Mouse (Mus musculus) olfactory bulb, adult 2 months (tissue): ENCODE results near the gene Sft2d2. TPM values are rescaled to one million over a fixed set of nuclear protein-coding genes. Genes with fewer than 3 reads are reported as not detected.

Experiments used
- H3K27ac ChIP-seq: fragments of 200-500 bp; 2 replicates; pipeline ENCODE4 v1.5.1; 2012; ENCODE audit warnings: low read depth, low read length; ENCODE audit not compliant: insufficient read depth
- H3K4me1 ChIP-seq: fragments of 200-500 bp; 2 replicates; pipeline ENCODE4 v1.6.1; 2012; ENCODE audit warnings: low read length; ENCODE audit not compliant: control insufficient read depth, insufficient read depth
- H3K4me3 ChIP-seq: fragments of 200-500 bp; 2 replicates; pipeline ENCODE4 v1.5.1; 2012; ENCODE audit warnings: mild to moderate bottlenecking, low read depth, low read length, moderate library complexity; ENCODE audit not compliant: insufficient read depth
- CTCF ChIP-seq: fragments of 200-500 bp; IDR thresholded peaks from 2 replicates; pipeline ENCODE4 v1.5.1; 2012; ENCODE audit warnings: low read depth, mild to moderate bottlenecking, low read length, moderate library complexity; ENCODE audit not compliant: insufficient read depth
- POLR2A ChIP-seq: fragments of 200-500 bp; IDR thresholded peaks from 2 replicates; pipeline ENCODE4 v1.6.1; 2012; ENCODE audit warnings: mild to moderate bottlenecking, low read depth, low read length, moderate library complexity; ENCODE audit not compliant: insufficient read depth
- WGBS: fragments of 180-500 bp; shearing (Covaris S2); methylation state at CpG from one replicate; pipeline ENCODE4 v1.1.7; 2018; 5-methylcytosine and 5-hydroxymethylcytosine counted together
- polyA plus RNA-seq: library from polyadenylated mRNA; stranded (reverse); fragments of >200 nt; gene quantifications from 2 replicates; pipeline ENCODE4 v1.2.4, GENCODE M21; 2012; ENCODE audit warnings: low replicate concordance; ENCODE audit not compliant: missing spikeins, insufficient read depth, insufficient read length

Sft2d2 gene
- polyA plus RNA-seq, 1 experiment, result not detected

GRCm38 (mm10) chr1:165203488-165204035, 9.3 kb upstream of the Sft2d2 start:
- Histone ChIP-seq H3K4me1 (no peaks in the 10 kb centered on the region), H3K4me3 (no peak overlapping the region), H3K27ac (no peak overlapping the region)
- WGBS, result 59% methylated on average over 2 of the region's 2 CpGs
- no peak for TF ChIP-seq POLR2A
- TF ChIP-seq CTCF, result no peak

- H3K27ac ChIP-seq, result no peak overlapping the region
- 89% methylated on average over 4 of the region's 4 CpGs for WGBS
- 0 out of 2 replicates have a peak, but pooled peaks cover 4% of the 10 kb centered on the region for H3K4me1 ChIP-seq
- H3K4me3 ChIP-seq, result no peak overlapping the region
- no peak for TF ChIP-seq CTCF
- no peak for TF ChIP-seq POLR2A
Measured at GRCm38 (mm10) chr1:165201445-165202012, 7.3 kb upstream of the Sft2d2 start.

- TF ChIP-seq CTCF, result no peak
- no peak for TF ChIP-seq POLR2A
- no peak overlapping the region for H3K4me3 ChIP-seq
- 0 out of 2 replicates have a peak, but pooled peaks cover 4% of the 10 kb centered on the region for H3K4me1 ChIP-seq
- WGBS, result 80% methylated on average over 8 of the region's 8 CpGs
- no peak overlapping the region for H3K27ac ChIP-seq
Measured at GRCm38 (mm10) chr1:165200748-165201147, 6.5 kb upstream of the Sft2d2 start.

GRCm38 (mm10) chr1:165199639-165200038, 5.4 kb upstream of the Sft2d2 start:
- Histone ChIP-seq H3K4me3 (no peak overlapping the region), H3K27ac (no peak overlapping the region), H3K4me1 (0 out of 2 replicates have a peak, but pooled peaks cover 4% of the 10 kb centered on the region)
- no peak for TF ChIP-seq POLR2A
- no peak for TF ChIP-seq CTCF
- WGBS, result 67% methylated on average over 3 of the region's 3 CpGs

GRCm38 (mm10) chr1:165198951-165199350, 4.7 kb upstream of the Sft2d2 start:
- Histone ChIP-seq H3K4me3 (no peak overlapping the region), H3K27ac (no peak overlapping the region), H3K4me1 (peaks cover 9% of the 10 kb centered on the region)
- 85% methylated on average over 1 of the region's 1 CpGs for WGBS
- TF ChIP-seq POLR2A (no peak), CTCF (no peak)

- peaks cover 12% of the 10 kb centered on the region for H3K4me1 ChIP-seq
- 61% methylated on average over 3 of the region's 3 CpGs for WGBS
Measured at GRCm38 (mm10) chr1:165197875-165198274, 3.6 kb upstream of the Sft2d2 start.

GRCm38 (mm10) chr1:165195396-165195960, 1.2 kb upstream of the Sft2d2 start:
- 86% methylated on average over 3 of the region's 3 CpGs for WGBS
- no peak overlapping the region for H3K27ac ChIP-seq
- no peak for TF ChIP-seq POLR2A
- no peak for TF ChIP-seq CTCF
- no peak overlapping the region for H3K4me3 ChIP-seq
- peaks cover 12% of the 10 kb centered on the region for H3K4me1 ChIP-seq

More at GRCm38 (mm10) chr1:165197875-165198274, 3.6 kb upstream of the Sft2d2 start:
- TF ChIP-seq POLR2A, result no peak
- no peak for TF ChIP-seq CTCF
- Histone ChIP-seq H3K4me3 (no peak overlapping the region), H3K27ac (no peak overlapping the region)

GRCm38 (mm10) chr1:165194662-165195013, 400 bp upstream of the Sft2d2 start:
- H3K4me1 ChIP-seq, result peaks cover 12% of the 10 kb centered on the region
- peak overlapping the region; percentile 55 for H3K4me3 ChIP-seq
- 21% methylated on average over 5 of the region's 5 CpGs for WGBS
- TF ChIP-seq CTCF (no peak), POLR2A (no peak)
- no peak overlapping the region for H3K27ac ChIP-seq

- Histone ChIP-seq H3K4me1 (peaks cover 20% of the 10 kb centered on the region), H3K27ac (0 out of 2 replicates have a peak overlapping the region, but pooled peaks have one; percentile 8), H3K4me3 (peak overlapping the region; percentile 55)
- 54% methylated on average over 7 of the region's 7 CpGs for WGBS
- TF ChIP-seq CTCF (no peak), POLR2A (no peak)
Measured at GRCm38 (mm10) chr1:165193426-165193825, 812 bp downstream of the Sft2d2 start.
